Comparison of ENCODE assay signal across 24 mouse cellular contexts in genomic region chr7:36917011-36917410, GRCm38 (mm10).
"Had no signal": no experiment of that assay in that cellular context is flagged by ENCODE, and none has a peak within 500 bp of the region (broad histone marks: within the 10 kb centered on the region; RNA-seq: fewer than 3 reads in every experiment).

No protein-coding gene starts in this region.

- H3K27me3 ChIP-seq: heart, embryonic 12.5 days; hindbrain, embryonic 13.5 days; hindbrain, embryonic 15.5 days; limb, embryonic 12.5 days; liver, embryonic 13.5 days; liver, embryonic 15.5 days had no signal

- H3K36me3 ChIP-seq: heart, embryonic 10.5 days; heart, embryonic 12.5 days; hindbrain, embryonic 13.5 days; hindbrain, embryonic 15.5 days; limb, embryonic 10.5 days; limb, embryonic 12.5 days; liver, embryonic 13.5 days; liver, embryonic 15.5 days had no signal

- DNase-seq: gastrocnemius, postnatal 14 days; gastrocnemius, postnatal 36 days; heart, adult 18-20 months; heart, postnatal 10 days; heart, postnatal 4 days; kidney, adult 18-20 months; kidney, adult 8-10 months; kidney, postnatal 10 days; kidney, postnatal 25 days; kidney, postnatal 4 days; liver; liver, embryonic 13.5 days had no signal

- H3K9ac ChIP-seq: heart, embryonic 12.5 days; hindbrain, embryonic 13.5 days; hindbrain, embryonic 15.5 days; limb, embryonic 12.5 days; liver, embryonic 13.5 days; liver, embryonic 15.5 days had no signal

- H3K4me3 ChIP-seq: heart, embryonic 10.5 days; heart, embryonic 12.5 days; hindbrain, embryonic 13.5 days; hindbrain, embryonic 15.5 days; layer of hippocampus, adult 2 months; left cerebral cortex, adult 2 months; limb, embryonic 10.5 days; limb, embryonic 12.5 days; liver, embryonic 13.5 days; liver, embryonic 15.5 days had no signal

- H3K4me1 ChIP-seq: heart, embryonic 10.5 days; heart, embryonic 12.5 days; hindbrain, embryonic 15.5 days; limb, embryonic 10.5 days; limb, embryonic 12.5 days; liver, embryonic 13.5 days; liver, embryonic 15.5 days had no signal

- H3K27ac ChIP-seq: heart, embryonic 10.5 days; hindbrain, embryonic 13.5 days; hindbrain, embryonic 15.5 days; layer of hippocampus, adult 2 months; left cerebral cortex, adult 2 months; limb, embryonic 10.5 days; limb, embryonic 12.5 days; liver, embryonic 13.5 days; liver, embryonic 15.5 days had no signal

- ATAC-seq: inflammation-experienced regulatory T-cells, adult 6 months; intestine, embryonic 16.5 days had no signal

- H3K4me2 ChIP-seq: heart, embryonic 12.5 days; hindbrain, embryonic 13.5 days; hindbrain, embryonic 15.5 days; limb, embryonic 12.5 days; liver, embryonic 11.5 days; liver, embryonic 13.5 days; liver, embryonic 15.5 days had no signal

- H3K9me3 ChIP-seq: heart, embryonic 10.5 days; heart, embryonic 12.5 days; hindbrain, embryonic 13.5 days; hindbrain, embryonic 15.5 days; limb, embryonic 10.5 days; limb, embryonic 12.5 days; liver, embryonic 13.5 days; liver, embryonic 15.5 days had no signal
